Mouse (Mus musculus) forebrain, embryonic 16.5 days (tissue): ENCODE results near the gene Bcl2l1. TPM values are rescaled to one million over a fixed set of nuclear protein-coding genes. Genes with fewer than 3 reads are reported as not detected.
A peak's percentile ranks its signal among the peaks of the same experiment; 100 is the strongest.

ENCODE experiments used
- ATAC-seq: fragments of 200-750 bp; cut with Nextera tagmentation; 2 replicates; pipeline ENCODE4 v1.8.0; 2017; ENCODE audit warnings: mild to moderate bottlenecking, moderate library complexity
- H3K27ac ChIP-seq: fragments of 300-500 bp; sonication (generic); 2 replicates; pipeline ENCODE4 v1.5.1; 2014; ENCODE audit warnings: low read length, control low read depth
- H3K27me3 ChIP-seq: fragments of 300-500 bp; sonication (generic); replicated peaks from 2 replicates; pipeline ENCODE4 v1.6.1; 2014; ENCODE audit warnings: low read length; ENCODE audit not compliant: control insufficient read depth, insufficient read depth
- H3K36me3 ChIP-seq: fragments of 300-500 bp; sonication (generic); 2 replicates; pipeline ENCODE4 v1.6.1; 2014; ENCODE audit not compliant: control insufficient read depth, insufficient read depth
- H3K4me1 ChIP-seq: fragments of 300-500 bp; sonication (generic); replicated peaks from 2 replicates; pipeline ENCODE4 v1.6.1; 2014; ENCODE audit warnings: low read length; ENCODE audit not compliant: control insufficient read depth, insufficient read depth
- H3K4me2 ChIP-seq: fragments of 300-500 bp; sonication (generic); 2 replicates; pipeline ENCODE4 v1.6.1; 2014; ENCODE audit warnings: mild to moderate bottlenecking, low read length, control low read depth
- H3K4me3 ChIP-seq: fragments of 300-500 bp; sonication (generic); replicated peaks from 2 replicates; pipeline ENCODE4 v1.5.1; 2014; ENCODE audit warnings: mild to moderate bottlenecking, low read length, control low read depth
- H3K9ac ChIP-seq: fragments of 300-500 bp; sonication (generic); replicated peaks from 2 replicates; pipeline ENCODE4 v1.6.1; 2014; ENCODE audit warnings: low read depth, low read length, control low read depth
- H3K9me3 ChIP-seq: fragments of 300-500 bp; sonication (generic); 2 replicates; pipeline ENCODE4 v1.6.1; 2016; ENCODE audit warnings: low read length; ENCODE audit not compliant: control insufficient read depth
- WGBS: fragments of 180-500 bp; shearing (Covaris S2); extraction: QIAGEN DNeasy Blood & Tissue Kit; methylation state at CpG from one replicate; pipeline ENCODE4 v1.1.7; 2014; 5-methylcytosine and 5-hydroxymethylcytosine counted together
- polyA plus RNA-seq: library from polyadenylated mRNA; unstranded; fragments of >200 nt; fragmentation: Nextera tagmentation; extraction: Ambion mirVana; gene quantifications from 2 replicates; pipeline ENCODE4 v1.2.1, GENCODE M21; 2015

The Bcl2l1 gene
- polyA plus RNA-seq, 1 experiment from 2014 or later: 188 TPM

DNA sequence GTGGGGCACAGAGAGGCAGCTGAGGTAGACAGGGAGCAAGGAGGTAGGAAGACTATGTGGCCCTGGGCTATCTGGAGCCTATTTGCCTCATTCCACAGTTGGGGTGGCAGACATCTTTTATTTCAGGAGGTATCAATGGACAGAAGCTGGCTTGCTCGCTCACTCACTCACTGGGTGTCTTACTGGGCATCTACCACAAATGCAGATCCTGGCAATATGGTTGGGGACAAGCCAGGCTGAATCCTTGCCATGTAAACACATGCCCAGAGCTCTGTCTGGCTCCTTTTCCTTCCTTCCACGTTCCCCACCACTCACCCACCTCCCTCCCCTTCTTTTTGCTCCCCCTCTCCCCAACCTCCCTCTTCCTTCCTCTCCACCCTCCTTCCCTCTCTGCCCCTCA is 74.0 kb downstream of the Bcl2l1 start:
- Histone ChIP-seq H3K27ac (no peak overlapping the region), H3K4me1 (peaks cover 12% of the 10 kb centered on the region; the same call in 1 of the 2 replicates), H3K9me3 (no peaks in the 10 kb centered on the region), H3K9ac (no peak overlapping the region), H3K27me3 (no peaks in the 10 kb centered on the region), H3K4me3 (no peak overlapping the region), H3K4me2 (no peak overlapping the region), H3K36me3 (no peaks in the 10 kb centered on the region)
- WGBS: 36% methylated on average over 2 of the region's 2 CpGs
- ATAC-seq: peak; percentile 68

GRCm38 (mm10) chr2:152756474-152757393 is 74.8 kb downstream of the Bcl2l1 start:
- Histone ChIP-seq H3K4me3 (no peak overlapping the region), H3K4me2 (no peak overlapping the region), H3K36me3 (no peaks in the 10 kb centered on the region), H3K27ac (no peak overlapping the region), H3K9me3 (no peaks in the 10 kb centered on the region), H3K9ac (no peak overlapping the region), H3K27me3 (no peaks in the 10 kb centered on the region), H3K4me1 (peaks cover 12% of the 10 kb centered on the region; the same call in 1 of the 2 replicates)
- ATAC-seq: no peak
- WGBS: 66% methylated on average over 17 of the region's 17 CpGs

GRCm38 (mm10) chr2:152753944-152754711 is 77.4 kb downstream of the Bcl2l1 start, which contains the start of gene Cox4i2:
Gene Cox4i2 (plus strand): TSS chr2:152754173.
- no peak; the same call in 1 of the 2 replicates for ATAC-seq
- H3K4me2 ChIP-seq: peak within 1 kb of the TSS; percentile 42
- 3% methylated on average over 30 of the region's 30 CpGs for WGBS
- no peaks in the 10 kb centered on the region for H3K9me3 ChIP-seq
- peaks cover 12% of the 10 kb centered on the region; the same call in 1 of the 2 replicates for H3K4me1 ChIP-seq
- H3K9ac ChIP-seq: no peak within 1 kb of the TSS; the same call in 1 of the 2 replicates
- no peaks in the 10 kb centered on the region for H3K36me3 ChIP-seq
- no peaks in the 10 kb centered on the region for H3K27me3 ChIP-seq
- H3K4me3 ChIP-seq: no peak within 1 kb of the TSS; the same call in 1 of the 2 replicates
- no peak within 1 kb of the TSS for H3K27ac ChIP-seq

DNA sequence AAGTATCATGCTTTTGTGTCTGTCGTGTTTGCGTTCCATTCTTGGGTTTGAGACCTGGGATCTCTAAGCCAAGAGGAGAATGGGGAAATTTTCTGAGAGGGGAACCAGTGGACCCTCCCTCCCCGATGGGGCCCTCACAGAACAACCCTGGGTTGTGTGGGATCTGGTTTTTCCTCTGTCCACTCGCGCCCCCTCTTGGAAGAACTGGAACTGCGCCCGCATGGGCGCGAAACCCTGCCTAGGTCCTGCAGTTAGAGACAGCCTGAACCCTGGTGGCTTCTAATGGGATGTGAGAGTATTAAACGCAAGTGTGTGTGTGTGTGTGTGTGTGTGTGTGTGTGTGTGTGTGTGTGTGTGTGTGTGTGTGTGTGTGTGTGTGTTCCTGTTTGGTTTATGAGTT is 89.1 kb downstream of the Bcl2l1 start:
- peaks cover 8% of the 10 kb centered on the region; the same call in 1 of the 2 replicates for H3K27me3 ChIP-seq
- WGBS: 25% methylated on average over 10 of the region's 10 CpGs
- H3K4me3 ChIP-seq: no peak overlapping the region
- H3K27ac ChIP-seq: no peak overlapping the region
- no peak overlapping the region for H3K9ac ChIP-seq
- peaks cover 17% of the 10 kb centered on the region for H3K4me1 ChIP-seq
- no peaks in the 10 kb centered on the region for H3K9me3 ChIP-seq
- no peak overlapping the region for H3K4me2 ChIP-seq
- no peak for ATAC-seq
- no peaks in the 10 kb centered on the region for H3K36me3 ChIP-seq

GRCm38 (mm10) chr2:152741153-152742041 is 90.1 kb downstream of the Bcl2l1 start:
- Histone ChIP-seq H3K9me3 (no peaks in the 10 kb centered on the region), H3K9ac (no peak overlapping the region), H3K4me2 (no peak overlapping the region), H3K27me3 (peaks cover 10% of the 10 kb centered on the region; the same call in 1 of the 2 replicates), H3K36me3 (no peaks in the 10 kb centered on the region), H3K27ac (no peak overlapping the region), H3K4me1 (peaks cover 27% of the 10 kb centered on the region), H3K4me3 (no peak overlapping the region)
- 48% methylated on average over 14 of the region's 14 CpGs for WGBS
- no peak for ATAC-seq

DNA sequence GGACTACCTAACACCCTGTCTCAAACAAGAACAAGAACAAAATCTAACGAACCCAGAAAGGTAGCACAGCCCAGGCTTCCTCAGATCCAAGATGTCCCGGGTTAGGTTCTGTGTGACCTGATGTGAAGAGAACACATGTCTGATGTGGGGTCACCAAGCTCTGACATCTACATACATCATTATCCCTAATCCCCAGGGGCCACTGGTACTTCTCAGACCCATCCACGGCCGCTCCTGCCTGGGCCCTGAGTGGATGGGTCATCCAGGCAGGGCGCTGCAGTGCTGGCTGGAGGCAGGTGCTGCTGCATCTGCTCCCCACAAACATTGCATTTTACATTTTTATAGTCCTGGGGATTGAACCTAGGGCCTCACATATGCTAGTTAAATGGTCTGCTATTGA is 91.0 kb downstream of the Bcl2l1 start:
- H3K9me3 ChIP-seq: no peaks in the 10 kb centered on the region
- peaks cover 36% of the 10 kb centered on the region for H3K4me1 ChIP-seq
- H3K36me3 ChIP-seq: no peaks in the 10 kb centered on the region
- no peak overlapping the region for H3K9ac ChIP-seq
- 77% methylated on average over 5 of the region's 5 CpGs for WGBS
- no peak overlapping the region for H3K27ac ChIP-seq
- no peak overlapping the region for H3K4me3 ChIP-seq
- peaks cover 10% of the 10 kb centered on the region; the same call in 1 of the 2 replicates for H3K27me3 ChIP-seq
- no peak for ATAC-seq
- no peak overlapping the region for H3K4me2 ChIP-seq

- Histone ChIP-seq H3K4me2 (no peak overlapping the region; the same call in 1 of the 2 replicates), H3K4me1 (peaks cover 41% of the 10 kb centered on the region), H3K36me3 (no peaks in the 10 kb centered on the region), H3K27ac (no peak overlapping the region), H3K4me3 (no peak overlapping the region), H3K9ac (no peak overlapping the region), H3K27me3 (peaks cover 10% of the 10 kb centered on the region; the same call in 1 of the 2 replicates), H3K9me3 (no peaks in the 10 kb centered on the region)
- 31% methylated on average over 3 of the region's 3 CpGs for WGBS
- no peak for ATAC-seq
Observed at GRCm38 (mm10) chr2:152739842-152740260, 91.7 kb downstream of the Bcl2l1 start.

DNA sequence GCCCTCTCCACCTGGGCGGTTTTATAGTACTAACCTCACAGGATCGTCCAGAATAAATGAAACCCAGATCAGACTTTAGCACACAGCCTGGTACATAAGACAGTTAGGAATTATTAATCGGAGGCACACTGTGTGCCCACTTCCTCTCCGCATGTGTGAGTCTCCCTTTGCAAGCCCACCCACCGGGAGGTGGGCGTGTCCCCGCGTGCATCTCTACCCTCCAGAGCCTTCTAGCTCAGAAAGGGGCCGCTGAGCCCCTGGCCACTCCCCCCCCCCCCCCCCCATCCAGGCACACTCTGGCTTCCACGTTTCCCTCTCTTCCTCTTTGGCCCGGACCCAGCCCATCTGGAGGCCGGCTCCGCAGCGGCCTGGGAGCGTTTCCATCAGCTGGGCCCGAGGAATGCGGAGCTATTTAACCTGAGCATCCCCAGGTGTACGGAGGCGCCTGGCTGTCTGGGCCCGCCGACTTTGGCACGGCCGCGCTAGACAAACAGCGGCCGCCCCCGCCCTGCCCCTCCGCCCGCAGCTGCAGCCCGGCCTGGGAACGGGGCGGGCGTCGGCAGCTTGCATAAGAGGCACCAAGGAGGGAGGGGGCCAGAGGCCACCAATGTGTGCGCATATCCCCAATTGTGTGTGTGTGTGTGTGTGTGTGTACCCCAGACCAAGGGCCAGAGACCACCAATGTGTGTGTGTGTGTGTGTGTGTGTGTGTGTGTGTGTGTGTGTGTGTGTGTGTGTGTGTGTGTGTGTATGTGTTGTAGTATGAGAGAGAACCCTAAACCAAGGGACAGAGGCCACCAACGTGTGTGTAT is 92.3 kb downstream of the Bcl2l1 start:
- H3K9ac ChIP-seq: peak overlapping the region; percentile 57

More for the DNA sequence above, 92.3 kb downstream of the Bcl2l1 start:
- no peak for ATAC-seq
- peaks cover 10% of the 10 kb centered on the region; the same call in 1 of the 2 replicates for H3K27me3 ChIP-seq
- no peaks in the 10 kb centered on the region for H3K9me3 ChIP-seq
- H3K4me2 ChIP-seq: peak overlapping the region; percentile 79
- peaks cover 47% of the 10 kb centered on the region for H3K4me1 ChIP-seq
- peak overlapping the region; percentile 42; the same call in 1 of the 2 replicates for H3K27ac ChIP-seq
- peak overlapping the region; percentile 41 for H3K4me3 ChIP-seq
- no peaks in the 10 kb centered on the region for H3K36me3 ChIP-seq
- 2% methylated on average over 36 of the region's 36 CpGs for WGBS
